Mouse (Mus musculus): ENCODE measurements around the gene Prr18. TPM values are rescaled to one million over a fixed set of nuclear protein-coding genes. Genes with fewer than 3 reads are reported as not detected.
"Not testable (repeated sequence)": the region's sequence is repeated elsewhere in the genome, so short reads cannot be mapped to it uniquely, and the experiment has no call there.

Prr18 gene
- total RNA-seq, 2 experiments from 2014 or later = 0.08 TPM

GRCm38 (mm10) chr17:8310838-8311614 is 26.2 kb upstream of the Prr18 start, which contains the start of gene Sft2d1:
Gene Sft2d1, plus strand, starts transcription at chr17:8311102.
- no peak for TF ChIP-seq CTCF (IDR thresholded peaks at IDR 0.05)
- Histone ChIP-seq H3K27ac (peak within 1 kb of the TSS; percentile 91), H3K4me3 (peak within 1 kb of the TSS; percentile 80)
- intact Hi-C loops (cut with DNase I) = no loop called here
- DNase-seq = peak; percentile 98

GRCm38 (mm10) chr17:8311751-8312150 is 25.5 kb upstream of the Prr18 start:
- intact Hi-C loops (cut with DNase I) = no loop called here
- DNase-seq = no peak
- peak overlapping the region; percentile 80 for H3K4me3 ChIP-seq
- TF ChIP-seq CTCF (IDR thresholded peaks at IDR 0.05) = no peak
- H3K27ac ChIP-seq = peak overlapping the region; percentile 91

- Histone ChIP-seq H3K4me3 (no peak overlapping the region), H3K27ac (no peak overlapping the region)
- intact Hi-C loops (cut with DNase I) = no loop called here
- no peak for TF ChIP-seq CTCF (IDR thresholded peaks at IDR 0.05)
- no peak for DNase-seq
Observed at GRCm38 (mm10) chr17:8313976-8314375, 23.3 kb upstream of the Prr18 start.

- intact Hi-C loops (cut with DNase I) = no loop called here
- H3K27ac ChIP-seq = no peak overlapping the region
- H3K4me3 ChIP-seq = no peak overlapping the region
- peak; percentile 27; the same call in 1 of the 2 replicates for TF ChIP-seq CTCF (IDR thresholded peaks at IDR 0.05)
- no peak for DNase-seq
Observed at GRCm38 (mm10) chr17:8316251-8316650, 21.0 kb upstream of the Prr18 start.

GRCm38 (mm10) chr17:8326877-8327276 is 10.4 kb upstream of the Prr18 start:
- intact Hi-C loops (cut with DNase I); H3K27ac ChIP-seq; H3K4me3 ChIP-seq; DNase-seq: not testable (repeated sequence)

GRCm38 (mm10) chr17:8328511-8329174 is 8.6 kb upstream of the Prr18 start:
- H3K27ac ChIP-seq = no peak overlapping the region
- TF ChIP-seq CTCF (IDR thresholded peaks at IDR 0.05) = peak; percentile 43; the same call in 1 of the 2 replicates
- intact Hi-C loops (cut with DNase I) = no loop called here
- no peak overlapping the region for H3K4me3 ChIP-seq
- no peak for DNase-seq

- no peak for TF ChIP-seq CTCF (IDR thresholded peaks at IDR 0.05)
- no peak overlapping the region for H3K4me3 ChIP-seq
- DNase-seq = no peak
- intact Hi-C loops (cut with DNase I) = no loop called here
- no peak overlapping the region for H3K27ac ChIP-seq
Observed at GRCm38 (mm10) chr17:8330602-8331001, 6.7 kb upstream of the Prr18 start.

- DNase-seq = no peak
- TF ChIP-seq CTCF (IDR thresholded peaks at IDR 0.05) = no peak
- intact Hi-C loops (cut with DNase I) = no loop called here
- Histone ChIP-seq H3K4me3 (peak overlapping the region; percentile 74), H3K27ac (no peak overlapping the region)
Observed at GRCm38 (mm10) chr17:8339666-8340374, 2.6 kb downstream of the Prr18 start.

- Histone ChIP-seq H3K4me3 (peak overlapping the region; percentile 74), H3K27ac (no peak overlapping the region)
- DNase-seq = peak; percentile 34
- no peak for TF ChIP-seq CTCF (IDR thresholded peaks at IDR 0.05)
- intact Hi-C loops (cut with DNase I) = no loop called here
Observed at GRCm38 (mm10) chr17:8340407-8341359, 3.4 kb downstream of the Prr18 start.

GRCm38 (mm10) chr17:8341360-8341963 is 4.2 kb downstream of the Prr18 start:
- intact Hi-C loops (cut with DNase I) = no loop called here
- TF ChIP-seq CTCF (IDR thresholded peaks at IDR 0.05) = no peak
- no peak for DNase-seq
- Histone ChIP-seq H3K27ac (no peak overlapping the region), H3K4me3 (peak overlapping the region; percentile 74)

GRCm38 (mm10) chr17:8342706-8343105 is 5.4 kb downstream of the Prr18 start:
- intact Hi-C loops (cut with DNase I) = no loop called here
- H3K27ac ChIP-seq = no peak overlapping the region
- H3K4me3 ChIP-seq = no peak overlapping the region
- DNase-seq = no peak
- no peak for TF ChIP-seq CTCF (IDR thresholded peaks at IDR 0.05)
